Mouse (Mus musculus) embryo, embryonic 11 days (tissue): ENCODE measurements around the gene Dmrta2.
A peak's percentile ranks its signal among the peaks of the same experiment; 100 is the strongest.

ENCODE experiments used
- DNase-seq: peaks from one replicate; pipeline ENCODE4 v3.0.0-alpha.2; 2015

The Dmrta2 gene

GRCm38 (mm10) chr4:109977148-109978067 is at the start of gene Dmrta2:
Gene Dmrta2, plus strand, starts transcription at chr4:109978053.
- DNase-seq, result peak; percentile 91

GRCm38 (mm10) chr4:109929058-109929457 is 48.8 kb upstream of the Dmrta2 start:
- DNase-seq, result no peak

- DNase-seq, result peak; percentile 16
Observed at GRCm38 (mm10) chr4:109930445-109930844, 47.4 kb upstream of the Dmrta2 start.

GRCm38 (mm10) chr4:109930935-109931334 is 46.9 kb upstream of the Dmrta2 start:
- no peak for DNase-seq

- no peak for DNase-seq
Observed at GRCm38 (mm10) chr4:109936557-109936956, 41.3 kb upstream of the Dmrta2 start.

GRCm38 (mm10) chr4:109939291-109939690 is 38.6 kb upstream of the Dmrta2 start:
- no peak for DNase-seq

GRCm38 (mm10) chr4:109945554-109945953 is 32.3 kb upstream of the Dmrta2 start:
- no peak for DNase-seq

GRCm38 (mm10) chr4:109949307-109949706 is 28.5 kb upstream of the Dmrta2 start:
- DNase-seq, result no peak

GRCm38 (mm10) chr4:109953509-109953908 is 24.3 kb upstream of the Dmrta2 start:
- DNase-seq, result no peak

- no peak for DNase-seq
Observed at GRCm38 (mm10) chr4:109960201-109960935, 17.5 kb upstream of the Dmrta2 start.

- no peak for DNase-seq
Observed at GRCm38 (mm10) chr4:109963570-109964279, 14.1 kb upstream of the Dmrta2 start.

GRCm38 (mm10) chr4:109969561-109969960 is 8.3 kb upstream of the Dmrta2 start:
- DNase-seq, result no peak

- peak; percentile 19 for DNase-seq
Observed at GRCm38 (mm10) chr4:109973991-109974654, 3.7 kb upstream of the Dmrta2 start.

- peak; percentile 36 for DNase-seq
Observed at GRCm38 (mm10) chr4:109974655-109975380, 3.0 kb upstream of the Dmrta2 start.

- DNase-seq, result peak; percentile 26
Observed at GRCm38 (mm10) chr4:109975381-109976240, 2.2 kb upstream of the Dmrta2 start.

- peak; percentile 39 for DNase-seq
Observed at GRCm38 (mm10) chr4:109976273-109977147, 1.3 kb upstream of the Dmrta2 start.

- peak; percentile 51 for DNase-seq
Observed at GRCm38 (mm10) chr4:109978068-109978857, 410 bp downstream of the Dmrta2 start.

GRCm38 (mm10) chr4:109978858-109979340 is 1.0 kb downstream of the Dmrta2 start:
- peak; percentile 16 for DNase-seq
